Mouse (Mus musculus): ENCODE measurements at regions not wholly inside any gene's neighbourhood (a gene's known extent, or its start where the extent isn't known, plus 50 kb on each side); places are given as distances from the start of the nearest gene placed in this dataset.

GRCm38 (mm10) chr12:9934158-9934557, 364.2 kb downstream of the Osr1 start:
- DNase-seq: no peak

DNA sequence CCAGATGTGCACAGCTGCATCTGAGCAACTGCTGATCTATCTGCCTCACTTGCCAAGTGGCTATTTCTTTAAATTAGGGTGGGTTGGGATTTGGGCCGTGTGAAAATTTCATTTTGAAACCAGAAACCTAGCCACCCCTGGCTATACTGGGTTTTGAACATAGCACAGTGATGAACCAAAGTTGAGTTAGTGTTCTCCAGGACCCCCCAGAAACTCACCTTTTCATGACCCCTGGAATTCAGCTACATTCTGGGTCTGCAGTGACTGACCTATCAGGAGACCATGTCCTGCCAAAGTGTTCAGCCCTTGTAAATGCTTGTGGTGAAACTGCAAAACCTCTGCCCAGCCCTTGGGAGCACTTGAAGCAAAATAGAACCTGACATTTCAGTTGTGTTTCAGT, 371.4 kb downstream of the Osr1 start:
- no peak for DNase-seq

DNA sequence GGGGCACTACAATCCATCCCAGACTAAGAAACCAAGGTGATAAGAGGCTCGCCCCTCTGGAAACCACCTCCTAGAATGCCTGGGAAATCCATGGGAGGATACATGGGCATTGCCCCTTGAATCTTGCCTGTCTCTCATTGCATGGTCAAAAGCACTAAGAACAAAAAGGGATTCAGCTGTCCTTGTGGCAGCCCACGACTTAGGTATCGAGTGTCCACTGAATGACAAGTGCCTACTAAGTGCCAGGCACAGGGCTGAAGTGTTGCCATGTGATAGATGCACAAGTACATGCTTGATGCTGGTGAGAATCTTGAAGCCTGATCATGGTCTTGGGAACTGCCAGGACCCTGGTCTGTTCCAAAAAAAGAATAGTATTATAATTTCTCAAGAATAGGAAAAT, 371.9 kb downstream of the Osr1 start:
- DNase-seq: no peak

GRCm38 (mm10) chr12:9948784-9949183, 378.9 kb downstream of the Osr1 start:
- DNase-seq: no peak

DNA sequence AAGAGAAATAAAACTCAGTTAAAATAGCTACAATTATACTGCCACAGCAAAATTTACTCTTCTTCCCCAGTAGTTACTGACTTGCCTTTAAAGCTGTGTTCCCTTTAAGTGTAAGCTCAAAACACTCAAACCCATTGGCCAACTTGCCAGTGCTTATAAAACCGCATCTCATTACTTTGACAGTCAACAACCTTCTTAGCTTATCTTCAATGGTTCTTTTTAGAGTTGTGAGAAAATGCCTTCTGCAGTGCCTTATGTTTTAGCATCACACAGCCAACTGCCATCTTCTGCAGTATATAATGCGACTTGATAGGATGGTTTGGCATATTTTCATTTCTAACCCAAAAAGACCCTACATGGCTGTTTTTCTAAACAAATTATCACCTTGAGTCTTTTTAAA, 382.5 kb downstream of the Osr1 start:
- DNase-seq: no peak

- no peak for DNase-seq
Measured at GRCm38 (mm10) chr12:9954178-9954888, 384.4 kb downstream of the Osr1 start.

GRCm38 (mm10) chr12:9969390-9969789, 399.5 kb downstream of the Osr1 start:
- no peak for DNase-seq

DNA sequence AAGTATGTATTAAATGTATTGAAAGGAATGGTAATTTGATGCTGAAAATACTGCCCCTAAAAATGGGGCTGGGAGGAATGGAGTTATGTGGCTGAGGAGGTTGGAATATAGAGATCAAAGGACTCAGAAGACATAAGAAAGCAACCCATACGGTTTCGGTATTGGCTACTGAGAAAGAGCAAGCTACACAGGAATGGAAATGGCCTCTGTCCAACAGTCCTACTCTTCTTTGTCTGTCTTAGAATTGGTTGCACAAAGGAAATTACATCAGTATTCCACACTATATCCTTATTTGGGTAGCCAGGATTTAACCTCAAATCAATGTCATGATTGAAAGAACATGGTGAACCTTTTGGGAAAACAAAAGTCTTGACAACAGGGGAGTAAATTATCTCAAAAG, 399.0 kb upstream of the Nt5c1b start:
- no peak for DNase-seq

- no peak for DNase-seq
Measured at GRCm38 (mm10) chr12:9978494-9979112, 391.2 kb upstream of the Nt5c1b start.

GRCm38 (mm10) chr12:9979113-9979507, 390.7 kb upstream of the Nt5c1b start:
- DNase-seq: no peak

GRCm38 (mm10) chr12:9991305-9991704, 378.5 kb upstream of the Nt5c1b start:
- DNase-seq: no peak

GRCm38 (mm10) chr12:9995670-9996069, 374.1 kb upstream of the Nt5c1b start:
- DNase-seq: no peak

- DNase-seq: no peak
Measured at GRCm38 (mm10) chr12:9996455-9997189, 373.2 kb upstream of the Nt5c1b start.

GRCm38 (mm10) chr12:9997190-9997561, 372.6 kb upstream of the Nt5c1b start:
- DNase-seq: no peak

GRCm38 (mm10) chr12:9997571-9997970, 372.2 kb upstream of the Nt5c1b start:
- no peak for DNase-seq

- no peak for DNase-seq
Measured at GRCm38 (mm10) chr12:9999933-10000332, 369.8 kb upstream of the Nt5c1b start.

GRCm38 (mm10) chr12:10008473-10008872, 361.3 kb upstream of the Nt5c1b start:
- no peak for DNase-seq

DNA sequence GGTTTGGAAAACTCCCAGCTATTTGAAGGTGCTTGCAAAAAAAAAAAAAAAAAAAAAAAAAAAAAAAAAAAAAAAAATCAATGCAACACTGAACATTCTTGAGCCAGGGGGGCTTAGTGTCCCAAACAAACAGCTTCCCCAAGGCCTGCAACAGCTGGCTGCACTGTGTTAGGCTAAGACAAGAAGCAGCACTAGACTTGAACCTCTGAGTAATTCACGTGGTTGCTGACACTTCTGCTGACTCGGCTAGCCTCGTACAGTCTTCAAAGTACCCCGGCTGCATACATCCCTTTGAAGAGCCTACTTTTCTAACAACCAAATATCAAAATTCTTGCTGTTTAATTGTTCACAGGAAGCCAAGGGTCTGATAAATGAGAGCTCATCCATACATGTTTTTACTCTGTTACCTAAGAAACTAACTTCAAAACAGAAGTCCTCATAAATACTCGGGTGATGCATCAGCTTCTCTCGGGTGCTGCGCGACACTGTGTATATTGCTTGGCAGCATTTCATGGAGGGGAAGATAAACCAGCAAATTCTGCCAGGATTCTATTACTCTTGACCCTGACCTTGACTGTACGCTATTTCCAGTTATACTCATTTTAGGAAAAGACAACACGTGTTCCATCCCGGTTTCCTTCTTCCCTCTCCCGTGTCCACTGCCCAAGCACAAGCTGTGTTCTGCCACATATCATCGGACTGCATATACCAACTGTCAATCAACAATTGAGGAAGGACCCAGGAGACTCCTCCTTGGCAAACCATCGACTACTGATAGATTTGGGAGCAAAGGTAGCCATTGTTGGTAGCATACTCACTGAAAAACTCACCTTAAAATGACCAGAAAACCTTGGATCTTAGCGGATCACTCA, 352.8 kb upstream of the Nt5c1b start:
- DNase-seq: no peak

- DNase-seq: no peak
Measured at GRCm38 (mm10) chr12:10035479-10035878, 334.3 kb upstream of the Nt5c1b start.

DNA sequence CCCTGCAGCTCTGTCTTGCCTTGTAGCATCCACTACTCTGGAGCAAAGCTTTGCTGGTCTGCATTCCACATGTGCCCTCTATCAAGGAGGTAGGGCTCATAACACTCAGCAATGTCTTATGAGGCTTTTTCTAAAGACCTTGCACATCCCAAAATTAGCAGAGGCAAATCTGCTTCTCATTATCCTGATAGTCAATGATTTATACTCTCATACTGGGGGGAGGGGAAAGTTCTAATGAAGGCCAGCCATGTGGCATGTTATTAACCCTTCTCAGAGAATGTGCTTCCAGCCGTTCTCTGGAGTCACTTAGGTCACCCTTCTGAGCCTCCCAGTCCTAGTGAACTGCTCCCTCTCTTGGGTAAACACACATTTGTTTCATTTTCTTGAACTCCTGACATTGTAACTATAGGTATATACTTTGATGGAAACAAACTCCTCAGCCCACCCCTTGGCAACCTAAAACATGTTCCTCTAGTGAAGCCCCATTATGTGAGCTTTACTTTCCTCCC, 307.7 kb upstream of the Nt5c1b start:
- no peak for DNase-seq

DNA sequence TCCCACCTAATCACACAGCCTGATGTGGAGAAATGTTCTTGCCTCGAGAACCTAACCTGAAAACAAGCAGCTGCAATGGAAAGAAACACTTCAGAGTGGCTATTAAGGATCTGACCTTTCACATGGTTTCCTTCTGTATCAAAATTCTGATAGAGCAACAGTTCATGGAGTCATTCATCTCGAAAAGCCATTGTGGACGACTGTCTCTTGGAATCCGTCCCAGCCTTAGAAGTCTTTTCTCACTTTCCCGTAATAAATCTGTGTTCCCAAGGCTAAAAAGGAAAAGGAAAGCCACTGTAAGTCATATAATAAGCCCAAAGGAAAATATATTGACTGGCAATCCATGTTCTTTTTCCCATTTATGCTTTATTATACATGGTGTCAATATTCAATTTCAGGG, 291.4 kb upstream of the Nt5c1b start:
- DNase-seq: no peak

DNA sequence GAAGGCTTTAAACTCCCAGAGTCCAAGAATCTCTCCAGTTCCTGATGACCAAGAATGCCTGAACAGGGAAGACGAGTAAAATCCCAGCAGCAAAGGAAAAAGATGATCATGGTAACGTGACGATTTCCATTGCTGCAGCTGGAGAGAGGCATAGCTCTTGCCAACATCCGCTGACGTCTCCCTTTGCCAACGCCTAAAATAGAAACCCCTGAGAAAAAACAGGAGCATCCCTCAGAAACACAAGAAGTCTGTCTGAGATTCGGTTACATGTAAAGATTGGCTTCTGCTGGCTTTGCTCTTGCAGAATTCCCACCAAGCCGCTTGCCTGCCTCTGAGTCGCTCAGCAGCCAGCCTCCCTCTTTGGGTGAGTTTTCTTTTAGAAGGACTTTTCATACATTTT, 290.3 kb upstream of the Nt5c1b start:
- DNase-seq: no peak

DNA sequence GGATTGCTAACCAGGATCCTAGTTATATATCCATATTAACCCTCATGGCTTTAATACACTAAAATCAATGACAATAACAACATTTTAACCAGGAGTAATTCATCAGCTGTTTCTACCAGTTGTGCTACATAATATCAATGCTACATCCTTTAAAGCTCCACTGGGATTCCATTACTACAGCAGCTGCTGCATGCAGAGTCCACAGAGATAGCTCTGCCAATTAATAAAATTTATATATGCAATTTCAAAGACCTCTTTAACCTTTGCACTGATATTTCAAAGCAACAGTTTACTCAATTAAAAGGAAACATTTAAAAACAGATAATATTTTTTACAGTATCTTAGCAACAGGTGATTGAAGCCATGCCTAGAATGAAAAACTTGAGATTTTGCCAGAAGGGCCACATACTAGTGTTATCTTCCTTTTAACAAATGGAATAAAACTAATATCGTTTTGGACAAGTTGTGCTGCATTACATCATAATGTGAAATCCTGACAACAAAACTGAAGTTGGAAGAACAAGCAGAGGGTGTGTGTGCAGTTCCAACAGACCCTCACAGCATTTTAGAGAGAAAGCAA, 256.8 kb upstream of the Nt5c1b start:
- DNase-seq: no peak

All from cerebellum, postnatal 36 days (tissue).